Mouse (Mus musculus) olfactory bulb, adult 2 months (tissue): ENCODE measurements around the gene Ndrg3. TPM values are rescaled to one million over a fixed set of nuclear protein-coding genes. Genes with fewer than 3 reads are reported as not detected.

ENCODE experiments used
- H3K27ac ChIP-seq: fragments of 200-500 bp; 2 replicates; pipeline ENCODE4 v1.5.1; 2012; ENCODE audit warnings: low read depth, low read length; ENCODE audit not compliant: insufficient read depth
- H3K4me1 ChIP-seq: fragments of 200-500 bp; 2 replicates; pipeline ENCODE4 v1.6.1; 2012; ENCODE audit warnings: low read length; ENCODE audit not compliant: control insufficient read depth, insufficient read depth
- H3K4me3 ChIP-seq: fragments of 200-500 bp; 2 replicates; pipeline ENCODE4 v1.5.1; 2012; ENCODE audit warnings: mild to moderate bottlenecking, low read depth, low read length, moderate library complexity; ENCODE audit not compliant: insufficient read depth
- CTCF ChIP-seq: fragments of 200-500 bp; IDR thresholded peaks from 2 replicates; pipeline ENCODE4 v1.5.1; 2012; ENCODE audit warnings: low read depth, mild to moderate bottlenecking, low read length, moderate library complexity; ENCODE audit not compliant: insufficient read depth
- POLR2A ChIP-seq: fragments of 200-500 bp; IDR thresholded peaks from 2 replicates; pipeline ENCODE4 v1.6.1; 2012; ENCODE audit warnings: mild to moderate bottlenecking, low read depth, low read length, moderate library complexity; ENCODE audit not compliant: insufficient read depth
- WGBS: fragments of 180-500 bp; shearing (Covaris S2); methylation state at CpG from one replicate; pipeline ENCODE4 v1.1.7; 2018; 5-methylcytosine and 5-hydroxymethylcytosine counted together
- polyA plus RNA-seq: library from polyadenylated mRNA; stranded (reverse); fragments of >200 nt; gene quantifications from 2 replicates; pipeline ENCODE4 v1.2.4, GENCODE M21; 2012; ENCODE audit warnings: low replicate concordance; ENCODE audit not compliant: missing spikeins, insufficient read depth, insufficient read length

The Ndrg3 gene
- polyA plus RNA-seq, 1 experiment, result 187 TPM

GRCm38 (mm10) chr2:157027106-157028008 is 35.5 kb upstream of the Ndrg3 start:
- no peak for TF ChIP-seq CTCF
- TF ChIP-seq POLR2A, result no peak
- Histone ChIP-seq H3K4me3 (no peak overlapping the region), H3K4me1 (peaks cover 19% of the 10 kb centered on the region), H3K27ac (no peak overlapping the region)
- 61% methylated on average over 21 of the region's 21 CpGs for WGBS

- Histone ChIP-seq H3K27ac (no peak overlapping the region), H3K4me1 (no peaks in the 10 kb centered on the region), H3K4me3 (no peak overlapping the region)
- TF ChIP-seq POLR2A (no peak), CTCF (no peak)
- 90% methylated on average over 16 of the region's 16 CpGs for WGBS
These were observed 29.3 kb upstream of the Ndrg3 start for GRCm38 (mm10) chr2:157021156-157021555.

GRCm38 (mm10) chr2:157019228-157019627 is 27.4 kb upstream of the Ndrg3 start:
- H3K4me1 ChIP-seq, result no peaks in the 10 kb centered on the region
- 74% methylated on average over 4 of the region's 4 CpGs for WGBS
- no peak overlapping the region for H3K27ac ChIP-seq
- TF ChIP-seq CTCF, result no peak
- no peak overlapping the region for H3K4me3 ChIP-seq

GRCm38 (mm10) chr2:157016529-157017270 is 24.8 kb upstream of the Ndrg3 start:
- no peak for TF ChIP-seq CTCF
- TF ChIP-seq POLR2A, result no peak
- Histone ChIP-seq H3K4me3 (no peak overlapping the region), H3K27ac (no peak overlapping the region), H3K4me1 (no peaks in the 10 kb centered on the region)
- 80% methylated on average over 18 of the region's 18 CpGs for WGBS

GRCm38 (mm10) chr2:157012341-157012740 is 20.5 kb upstream of the Ndrg3 start:
- H3K4me3 ChIP-seq, result no peak overlapping the region
- TF ChIP-seq POLR2A, result no peak
- TF ChIP-seq CTCF, result no peak
- H3K4me1 ChIP-seq, result peaks cover 8% of the 10 kb centered on the region
- no peak overlapping the region for H3K27ac ChIP-seq
- WGBS, result 89% methylated on average over 6 of the region's 6 CpGs

- no peak overlapping the region for H3K4me3 ChIP-seq
- no peak for TF ChIP-seq CTCF
- TF ChIP-seq POLR2A, result no peak
- WGBS, result 42% methylated on average over 11 of the region's 11 CpGs
- H3K27ac ChIP-seq, result no peak overlapping the region
- H3K4me1 ChIP-seq, result peaks cover 16% of the 10 kb centered on the region
These were observed 18.9 kb upstream of the Ndrg3 start for GRCm38 (mm10) chr2:157010634-157011310.

GRCm38 (mm10) chr2:157010121-157010520 is 18.3 kb upstream of the Ndrg3 start:
- Histone ChIP-seq H3K4me3 (no peak overlapping the region), H3K4me1 (peaks cover 16% of the 10 kb centered on the region), H3K27ac (no peak overlapping the region)
- TF ChIP-seq CTCF (no peak), POLR2A (no peak)

GRCm38 (mm10) chr2:157008509-157008908 is 16.7 kb upstream of the Ndrg3 start:
- no peak overlapping the region for H3K4me3 ChIP-seq
- TF ChIP-seq POLR2A (no peak), CTCF (no peak)
- no peak overlapping the region for H3K27ac ChIP-seq
- H3K4me1 ChIP-seq, result peaks cover 16% of the 10 kb centered on the region

- no peak for TF ChIP-seq CTCF
- no peak for TF ChIP-seq POLR2A
- Histone ChIP-seq H3K4me3 (peak overlapping the region; percentile 53), H3K4me1 (peaks cover 16% of the 10 kb centered on the region), H3K27ac (peak overlapping the region; percentile 31; the same call in 1 of the 2 replicates)
- 10% methylated on average over 5 of the region's 5 CpGs for WGBS
These were observed 15.4 kb upstream of the Ndrg3 start for GRCm38 (mm10) chr2:157007234-157007596.
